Mouse (Mus musculus) lung, postnatal 0 days (tissue): ENCODE measurements around the gene Elovl5.

ENCODE experiments used
- CTCF ChIP-seq: IDR thresholded peaks from 2 replicates; pipeline ENCODE4 v1.5.1; 2016; ENCODE audit warnings: antibody characterized with exemption, mild to moderate bottlenecking
- EP300 ChIP-seq: IDR thresholded peaks from 2 replicates; pipeline ENCODE4 v1.6.1; 2016; ENCODE audit warnings: antibody characterized with exemption, mild to moderate bottlenecking, control low read depth

- no peak for TF ChIP-seq EP300
- TF ChIP-seq CTCF = no peak
Measured at GRCm38 (mm10) chr9:77959759-77960158, 42.6 kb downstream of the Elovl5 start.
